ENCODE assay signal across 9 mouse cellular contexts in the genomic region with DNA sequence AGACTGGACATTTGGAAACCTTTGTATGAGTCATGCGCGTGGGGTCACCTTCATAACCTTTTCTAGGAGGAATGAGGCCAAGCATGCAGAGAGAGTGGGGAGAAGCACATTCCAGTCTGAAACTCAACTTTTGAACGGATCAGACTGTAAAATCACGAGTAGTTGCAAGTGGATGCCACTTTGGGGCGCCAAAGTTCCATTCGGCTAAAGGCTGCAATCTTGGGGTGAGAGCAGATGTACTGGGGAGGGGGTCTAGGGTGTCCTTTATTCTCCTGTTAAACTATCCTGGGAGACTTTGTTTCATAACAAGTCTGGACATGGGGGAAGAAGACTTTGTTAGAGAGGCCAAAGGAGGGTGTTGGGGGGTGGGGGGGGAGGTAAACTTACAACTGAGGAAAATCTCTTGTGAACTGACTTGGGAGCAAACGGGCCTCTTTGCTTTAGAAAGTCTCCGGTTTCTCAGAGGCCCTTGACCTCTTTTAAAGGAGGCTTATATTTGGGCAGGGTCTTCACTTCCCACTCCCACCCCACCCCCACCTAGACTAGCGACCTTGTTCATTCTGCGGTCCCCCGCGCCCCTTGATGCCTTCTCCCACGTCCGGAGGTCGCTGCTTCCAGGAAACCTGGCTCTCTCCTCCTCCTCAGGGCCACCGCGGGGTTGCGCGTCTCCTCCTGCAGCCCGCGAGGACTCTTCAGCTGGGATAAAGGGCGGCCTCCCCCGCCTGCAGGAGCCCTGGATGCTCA. TPM values are rescaled to one million over a fixed set of nuclear protein-coding genes. Genes with fewer than 3 reads are reported as not detected.
DNase-seq lines count a peak whose midpoint lies in the region; ATAC-seq and TF ChIP-seq lines count a peak whose summit lies in the region.
"Had no signal": no experiment of that assay in that cellular context is flagged by ENCODE, and none has a peak within 500 bp of the region (broad histone marks: within the 10 kb centered on the region; RNA-seq: fewer than 3 reads in every experiment).

No protein-coding gene starts in this region.

- H3K36me3 ChIP-seq in megakaryocyte, embryonic 14.5 days (replicated peaks; ENCODE audit: low read length) = no peaks in the 10 kb centered on the region
- H3K36me3 ChIP-seq in limb, embryonic 12.5 days = no peaks in the 10 kb centered on the region

- peak overlapping the region; percentile 84 for H3K4me2 ChIP-seq in limb, embryonic 12.5 days

- no peak overlapping the region for H3K27ac ChIP-seq in cerebellum, adult 2 months (ENCODE audit: insufficient read depth, low read length)
- H3K27ac ChIP-seq in limb, embryonic 12.5 days = no peak overlapping the region

- no peak for ATAC-seq in megakaryocyte, adult 5-6 weeks (ENCODE audit: poor library complexity, severe bottlenecking)
- peak; percentile 59; the same call in 1 of the 2 replicates for ATAC-seq in limb, embryonic 12.5 days (ENCODE audit: insufficient number of reproducible peaks, insufficient read depth, low FRiP score, low TSS enrichment, low read depth)

- H3K27me3 ChIP-seq in cerebellum, adult 2 months (ENCODE audit: control insufficient read depth, insufficient read depth, low read length) = peaks cover 1% of the 10 kb centered on the region; the same call in 1 of the 2 replicates
- peaks cover 73% of the 10 kb centered on the region for H3K27me3 ChIP-seq in megakaryocyte, embryonic 14.5 days (replicated peaks)
- peaks cover 72% of the 10 kb centered on the region for H3K27me3 ChIP-seq in limb, embryonic 12.5 days

- WGBS in cerebellum, adult 2 months = under 1% methylated on average over 23 of the region's 23 CpGs
- whole genome bisulfite sequencing in limb, embryonic 12.5 days = under 1% methylated on average over 23 of the region's 23 CpGs

- H3K4me1 ChIP-seq in cerebellum, adult 2 months (ENCODE audit: control insufficient read depth, insufficient read depth, low read length) = no peaks in the 10 kb centered on the region; the same call in 1 of the 2 replicates
- H3K4me1 ChIP-seq in megakaryocyte, embryonic 14.5 days = peaks cover 19% of the 10 kb centered on the region
- 0 out of 2 replicates have a peak, but pooled peaks cover 15% of the 10 kb centered on the region for H3K4me1 ChIP-seq in limb, embryonic 12.5 days (replicated peaks)

- no peaks in the 10 kb centered on the region for H3K9me3 ChIP-seq in megakaryocyte, embryonic 14.5 days
- H3K9me3 ChIP-seq in limb, embryonic 12.5 days = no peaks in the 10 kb centered on the region

- H3K4me3 ChIP-seq in cerebellum, adult 2 months (replicated peaks; ENCODE audit: insufficient read depth, low read depth, low read length) = peak overlapping the region; percentile 58
- H3K4me3 ChIP-seq in megakaryocyte, embryonic 14.5 days (replicated peaks) = peak overlapping the region; percentile 81
- peak overlapping the region; percentile 47 for H3K4me3 ChIP-seq in limb, embryonic 12.5 days (replicated peaks)

- peak; percentile 34 to 56 for DNase-seq in cerebellum, adult 2 months
- DNase-seq in cerebellum, adult 9-11 months = no peak
- DNase-seq in frontal cortex, postnatal 25 days (ENCODE audit: low spot score in 2 of 2) = peak; percentile 47 to 60
- DNase-seq in retina, postnatal 1 day = peak; percentile 88
- DNase-seq in c-Kit-positive CD71-positive TER-119-positive erythroid progenitor cells, embryonic 14.5 days (ENCODE audit: low spot score) = no peak

- no peak for TF ChIP-seq POLR2A in cerebellum, adult 2 months (IDR thresholded peaks at IDR 0.05; ENCODE audit: borderline replicate concordance, insufficient read depth, low read length)

- TF ChIP-seq CTCF in cerebellum, adult 2 months (IDR thresholded peaks at IDR 0.05; ENCODE audit: borderline replicate concordance, insufficient read depth, low read depth, low read length) = peak; percentile 73

- H3K9ac ChIP-seq in limb, embryonic 12.5 days (replicated peaks) = peak overlapping the region; percentile 52

RNA-seq across cellular contexts. Expression of gene Pou3f2, which starts 11.0 kb away (rescaled TPM):
- 5.8 and 6.9 TPM in 2 replicates for polyA plus RNA-seq in cerebellum, adult 2 months (2012; rRNA removed)
- polyA plus RNA-seq in megakaryocyte, embryonic 14.5 days (2012; ENCODE audit: insufficient read depth, low replicate concordance) = not detected in 2 replicates
- not detected in 2 replicates for total RNA-seq in megakaryocyte, adult 5-6 weeks (2015)
- total RNA-seq in megakaryocyte, adult 5-6 weeks (2017) = not detected in 2 replicates
- polyA plus RNA-seq in limb, embryonic 12.5 days (2016; fragmentation: Nextera tagmentation; extraction: Ambion mirVana) = 0.33 and 0.36 TPM in 2 replicates
- total RNA-seq: heart, postnatal 10 days had no signal

Comparison
In these comparisons a context has a peak if more than half of its experiments do, and no peak if none do; other contexts are left out.
1. DNase-seq: peak in cerebellum, adult 2 months (2 of 2), frontal cortex, postnatal 25 days (2 of 2) and retina, postnatal 1 day (single experiment); none in cerebellum, adult 9-11 months (single experiment) and c-Kit-positive CD71-positive TER-119-positive erythroid progenitor cells, embryonic 14.5 days (single experiment).
2. Peak in every context shown above with its lines, with median percentiles within 50 percentile points of each other: H3K4me3 ChIP-seq.